Mouse (Mus musculus) right cerebral cortex, postnatal 36 days (tissue): ENCODE data around the gene Fbn1.

Experiments
- DNase-seq, 2 experiments: peaks; one replicate each; pipeline ENCODE4 v3.0.0; 2022; ENCODE audit warnings: low spot score in 2 of 2, mixed read lengths in 1 of 2

The Fbn1 gene

GRCm38 (mm10) chr2:125507893-125508292 lies at the start of gene Fbn1:
Gene Fbn1, minus strand, starts transcription at chr2:125507993.
- DNase-seq = no peak

- no peak for DNase-seq
Measured at GRCm38 (mm10) chr2:125555830-125556229, 48.0 kb upstream of the Fbn1 start.

DNA sequence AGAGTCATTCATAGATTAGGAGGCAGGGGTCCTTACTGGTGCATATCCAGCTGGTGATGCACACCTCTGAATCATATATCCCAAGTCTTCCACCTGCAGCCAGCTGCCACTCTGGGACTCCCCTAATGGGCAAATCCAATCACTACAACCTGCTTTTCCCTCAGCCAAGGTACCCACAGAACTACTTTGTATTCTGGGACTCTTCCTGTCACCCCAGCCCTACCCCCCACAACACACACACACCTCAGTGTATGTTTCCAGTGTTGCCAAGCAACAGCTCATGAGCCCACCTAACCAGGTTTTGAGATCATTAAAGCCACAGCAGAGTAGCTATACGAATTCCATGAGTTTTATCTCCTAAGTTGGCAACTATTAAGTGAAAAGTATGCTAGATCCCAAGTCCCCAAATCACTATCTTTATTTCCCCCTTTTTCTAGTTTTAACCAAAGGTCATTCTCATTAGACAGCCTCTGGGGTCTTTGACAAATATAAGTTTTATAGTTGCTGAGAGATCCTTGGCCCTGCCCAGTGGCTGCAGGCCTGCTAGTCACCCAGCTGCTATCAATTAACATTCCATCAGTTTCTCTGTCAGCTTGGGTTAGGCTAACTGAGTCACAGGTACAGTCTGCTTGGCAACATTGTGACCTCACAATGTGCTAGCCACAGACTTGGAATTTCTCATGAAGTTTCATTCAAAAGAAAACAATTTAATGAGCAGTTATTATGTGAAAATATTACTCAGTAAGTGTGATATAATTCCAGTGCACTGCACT lies 41.2 kb upstream of the Fbn1 start:
- no peak for DNase-seq

DNA sequence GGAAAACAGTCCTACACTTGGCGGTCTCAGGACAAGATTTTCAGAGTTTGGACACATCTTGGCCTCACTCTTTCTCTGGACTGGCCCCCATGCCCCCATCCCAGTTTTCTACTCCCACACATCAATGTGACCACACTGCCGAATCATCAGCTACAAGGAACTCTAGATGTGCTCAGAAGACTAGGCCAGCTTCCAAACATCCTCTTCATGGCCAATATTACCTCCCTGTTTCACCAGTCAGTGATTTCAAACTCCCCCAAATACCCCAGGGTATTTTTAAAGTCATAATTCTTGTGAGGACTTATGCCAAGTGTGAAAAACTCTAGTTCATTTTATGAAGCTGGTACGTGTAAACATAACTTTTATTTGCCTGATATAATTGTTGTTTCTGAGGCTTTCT lies 37.2 kb upstream of the Fbn1 start:
- no peak for DNase-seq

- DNase-seq = no peak
Measured at GRCm38 (mm10) chr2:125543646-125544045, 35.9 kb upstream of the Fbn1 start.

DNA sequence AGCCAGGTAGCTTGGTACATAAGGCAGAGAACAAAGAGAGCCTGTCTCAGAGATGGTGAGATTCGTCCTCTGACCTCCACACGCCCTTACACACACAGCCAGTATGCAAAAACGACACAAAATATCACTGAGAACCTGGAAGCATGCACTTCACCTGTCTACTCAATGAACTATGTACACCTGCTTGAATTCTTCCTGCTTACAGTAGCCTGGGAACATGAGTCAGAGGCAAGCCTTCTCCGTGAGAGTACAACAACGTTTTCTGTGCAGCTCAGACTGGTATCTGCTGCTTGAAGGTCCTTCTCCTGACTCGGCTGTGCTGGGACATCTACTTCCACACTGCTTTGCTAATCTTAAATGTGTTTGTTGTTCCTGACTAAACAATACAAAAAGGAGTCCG lies 33.7 kb upstream of the Fbn1 start:
- no peak for DNase-seq

- no peak for DNase-seq
Measured at GRCm38 (mm10) chr2:125540579-125540978, 32.8 kb upstream of the Fbn1 start.

DNA sequence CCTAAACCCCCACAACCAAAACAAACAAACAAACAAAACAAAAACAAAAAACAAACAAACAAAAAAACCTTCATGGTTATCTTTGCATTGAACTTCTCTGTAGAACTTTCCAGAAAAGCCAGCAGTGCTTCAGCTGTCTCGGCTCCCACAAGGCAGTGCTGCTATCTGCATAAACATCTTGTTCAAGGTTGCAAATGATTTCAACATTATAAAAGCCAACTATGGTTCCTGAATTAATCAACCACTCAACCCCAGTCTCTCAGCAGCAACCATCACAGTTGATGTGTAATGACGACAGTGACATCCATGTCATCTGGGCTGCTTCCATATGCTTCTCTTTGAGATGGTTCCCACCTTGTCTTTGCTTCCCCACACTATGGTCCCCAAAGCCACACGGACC lies 31.8 kb upstream of the Fbn1 start:
- DNase-seq = no peak

DNA sequence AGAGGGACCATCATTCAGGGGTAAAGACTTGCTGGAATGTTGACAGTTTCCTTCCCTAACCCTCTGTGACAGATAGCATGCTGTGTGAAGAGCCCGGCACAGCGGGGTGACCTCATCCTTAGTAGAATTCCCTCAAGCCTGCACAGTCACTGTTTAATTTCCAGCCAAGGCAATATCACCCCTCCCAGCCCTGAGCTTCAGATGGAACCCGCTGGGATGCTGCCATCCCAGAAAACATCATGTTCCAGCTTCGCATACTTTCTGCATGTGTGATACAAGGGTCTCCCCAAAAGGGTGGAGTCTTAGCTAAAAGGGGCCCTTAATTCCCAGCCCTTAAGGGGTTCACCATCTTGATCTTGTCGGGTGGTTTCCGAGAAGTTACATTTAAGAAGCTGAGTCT lies 22.9 kb upstream of the Fbn1 start:
- no peak for DNase-seq

GRCm38 (mm10) chr2:125526566-125526965 lies 18.8 kb upstream of the Fbn1 start:
- no peak for DNase-seq

DNA sequence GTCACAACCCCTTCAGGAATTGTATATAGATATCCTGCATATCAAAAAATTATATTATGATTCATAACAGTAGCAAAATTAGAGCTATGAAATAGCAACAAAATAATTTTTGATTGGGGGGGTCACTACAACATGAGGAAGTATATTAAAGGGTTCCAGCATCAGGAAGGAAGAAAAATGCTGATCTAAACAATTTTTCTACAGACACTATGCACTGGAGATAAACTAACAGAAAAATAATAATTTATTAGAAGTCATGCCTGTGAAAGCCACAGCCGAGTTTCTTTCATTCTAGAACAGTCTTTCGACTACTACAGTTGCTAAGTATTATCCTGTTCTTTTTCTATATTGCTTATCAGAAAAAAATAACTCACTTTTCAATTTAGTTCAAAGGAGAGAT lies 17.7 kb upstream of the Fbn1 start:
- DNase-seq = no peak

DNA sequence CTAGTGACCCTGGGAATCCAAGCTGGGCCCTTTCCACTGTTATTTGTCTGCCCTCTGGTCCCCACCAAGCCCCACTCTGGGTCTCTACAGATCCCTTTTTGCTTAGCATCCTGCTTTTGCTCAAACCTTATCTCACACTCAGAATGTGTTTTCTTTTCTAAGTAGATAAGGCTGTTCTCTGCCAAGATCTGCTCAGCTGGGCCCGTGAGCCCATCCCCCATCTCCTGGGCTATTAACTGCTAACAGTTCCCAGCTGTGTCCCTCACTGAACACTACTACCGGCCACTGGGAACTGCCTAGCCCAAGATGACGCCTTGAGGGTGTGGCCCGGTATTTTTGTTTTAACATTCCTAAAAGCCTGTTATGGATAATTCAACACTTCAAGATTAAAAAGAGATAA lies 8.8 kb upstream of the Fbn1 start:
- no peak for DNase-seq

DNA sequence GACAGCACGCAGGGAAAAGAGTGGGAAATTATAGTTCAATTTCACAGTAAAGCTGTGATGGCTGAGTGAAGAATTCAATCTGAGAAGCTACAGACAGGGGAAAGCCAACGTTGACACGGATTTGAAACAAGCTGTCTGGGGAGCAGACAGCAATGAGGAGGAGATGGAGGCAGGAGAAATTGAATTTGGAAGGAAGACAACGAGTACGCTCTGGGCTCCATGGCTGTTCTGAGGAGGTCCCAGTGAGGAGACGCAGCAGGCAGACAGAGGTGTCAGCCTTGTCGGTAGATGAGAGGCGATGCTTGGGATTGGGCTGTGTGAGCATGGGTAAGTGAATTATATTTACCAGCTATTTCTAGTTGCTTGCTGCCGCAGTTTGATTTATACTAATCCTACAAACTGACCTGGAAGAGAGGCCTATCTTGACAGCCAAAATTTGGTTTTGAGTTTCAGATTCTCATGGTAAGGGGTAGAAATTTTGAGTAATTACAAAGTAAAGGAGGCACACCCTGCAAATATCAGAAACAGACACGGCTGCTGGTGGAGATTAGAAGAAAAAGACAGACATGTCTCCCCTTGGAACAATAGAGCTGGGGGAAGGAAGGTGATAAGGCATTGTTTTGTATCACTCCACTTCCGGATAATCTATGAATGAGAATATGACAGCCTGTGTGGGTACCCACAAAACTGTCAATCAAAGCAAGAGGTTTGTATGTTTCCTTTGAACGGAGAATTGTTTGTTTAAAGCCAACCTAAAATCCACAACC lies 7.7 kb upstream of the Fbn1 start:
- DNase-seq = no peak

DNA sequence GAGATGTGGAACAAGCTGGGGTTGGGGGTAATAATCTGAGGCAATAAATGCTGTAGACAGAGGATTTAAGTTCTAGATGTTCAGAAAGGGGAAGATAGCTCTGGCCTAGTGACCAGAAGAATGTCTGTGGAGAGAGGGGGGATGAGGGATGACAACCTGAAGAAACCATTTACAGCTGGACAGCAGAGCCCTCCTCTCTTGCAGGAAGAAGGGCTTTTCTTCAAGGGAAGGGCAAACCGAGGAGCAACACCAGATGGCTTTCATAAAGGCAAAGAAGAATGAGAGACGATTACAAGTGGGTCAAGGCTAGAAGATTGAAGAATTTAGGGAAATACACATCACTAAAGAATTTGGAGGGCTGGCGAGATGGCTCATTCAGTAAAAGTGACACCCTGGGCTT lies 6.6 kb upstream of the Fbn1 start:
- DNase-seq = no peak

DNA sequence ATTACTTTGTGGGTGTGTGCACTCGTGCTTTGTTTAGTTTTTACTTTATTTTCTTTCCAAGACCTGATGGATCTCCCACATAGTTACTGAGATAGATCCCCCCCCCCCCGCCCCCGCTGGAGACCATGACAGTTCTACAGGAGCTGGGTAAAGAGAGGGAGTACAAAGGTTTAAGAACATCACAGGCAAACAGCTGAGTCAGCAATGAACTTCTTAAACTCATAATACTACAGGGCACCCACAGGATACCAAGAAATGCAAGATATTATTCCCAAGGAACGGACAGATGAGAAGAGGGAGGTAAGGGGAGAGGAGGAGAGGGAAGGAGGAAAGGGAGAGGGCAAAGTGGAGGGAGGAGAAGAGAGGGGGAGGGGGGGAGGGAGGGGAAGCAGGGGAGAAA lies 4.8 kb upstream of the Fbn1 start:
- DNase-seq = no peak

- DNase-seq = no peak
Measured at GRCm38 (mm10) chr2:125511898-125512297, 4.1 kb upstream of the Fbn1 start.

DNA sequence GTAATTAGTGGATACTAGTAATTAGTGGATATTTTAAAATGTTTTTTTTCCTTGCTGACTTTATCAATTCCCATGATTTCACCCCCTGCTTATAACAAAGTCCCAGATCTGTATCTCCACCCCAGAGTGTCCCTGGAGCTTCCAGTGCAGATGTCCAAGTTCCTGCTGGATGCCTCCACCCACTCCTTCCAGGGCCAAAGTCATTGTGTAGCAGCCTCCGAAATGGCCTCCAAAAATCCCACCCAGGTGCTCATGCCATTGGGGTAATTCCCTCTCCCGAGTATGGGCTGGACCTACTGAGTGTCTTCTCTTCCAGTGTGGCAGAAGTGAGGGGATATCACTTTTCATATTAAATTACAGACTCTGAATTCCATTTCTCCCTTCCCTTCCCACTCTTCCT lies 3.0 kb upstream of the Fbn1 start:
- no peak for DNase-seq

DNA sequence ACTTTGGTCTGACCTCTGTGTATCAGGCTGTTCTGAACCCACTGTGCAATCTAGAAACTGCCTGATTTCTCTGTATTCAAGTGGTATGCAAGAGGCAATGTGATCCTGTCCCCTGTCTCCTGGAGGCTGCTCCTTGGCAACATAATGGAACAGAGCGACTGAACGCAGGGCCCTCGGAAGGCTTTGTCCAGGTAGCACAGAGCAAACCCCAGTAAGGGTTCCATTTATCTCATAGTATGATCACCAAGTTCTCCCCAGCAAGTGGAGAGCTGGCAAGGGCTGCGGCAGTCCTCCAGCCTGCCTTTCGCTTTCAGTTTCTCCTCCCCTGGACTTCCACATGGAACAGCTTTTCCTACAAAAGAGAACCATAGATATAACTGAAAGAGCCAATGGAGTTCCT lies 588 bp upstream of the Fbn1 start:
- DNase-seq = no peak

DNA sequence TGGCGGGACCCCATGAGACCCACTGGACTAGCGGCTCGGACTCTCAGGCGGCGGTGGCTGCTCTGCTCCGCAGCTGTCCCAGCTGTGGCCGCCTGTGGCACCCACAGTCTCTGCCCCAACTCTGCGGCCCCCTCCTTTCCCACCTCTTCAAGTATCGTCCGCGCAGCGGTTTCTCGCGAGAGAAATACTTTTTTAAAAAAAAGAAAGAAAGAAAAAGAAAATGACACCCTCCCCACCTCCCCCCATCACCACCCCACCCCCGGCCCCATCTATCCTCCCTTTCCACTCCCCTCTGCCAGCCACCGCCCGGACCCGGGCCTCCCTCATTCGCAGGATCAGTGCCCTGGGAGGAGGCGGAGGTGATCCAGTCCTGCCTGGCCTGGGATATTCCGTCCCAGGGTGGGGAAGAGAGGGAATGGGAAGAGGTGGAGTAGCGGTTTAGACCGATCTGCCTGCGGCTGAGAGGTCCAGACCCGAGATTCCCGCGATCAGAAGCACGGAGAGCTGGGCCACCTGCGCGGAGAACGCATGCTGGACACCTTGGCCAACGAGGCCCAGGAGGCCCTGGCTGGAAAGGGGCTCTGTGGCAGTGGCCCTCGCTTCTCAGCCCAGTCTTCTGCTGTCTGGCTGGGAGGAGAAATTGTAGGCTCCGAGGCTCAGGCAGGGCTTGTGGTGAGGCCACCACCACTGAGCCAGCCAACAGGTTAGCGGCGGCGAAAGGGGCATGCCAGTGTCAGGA lies 1.3 kb downstream of the Fbn1 start:
- DNase-seq = no peak

DNA sequence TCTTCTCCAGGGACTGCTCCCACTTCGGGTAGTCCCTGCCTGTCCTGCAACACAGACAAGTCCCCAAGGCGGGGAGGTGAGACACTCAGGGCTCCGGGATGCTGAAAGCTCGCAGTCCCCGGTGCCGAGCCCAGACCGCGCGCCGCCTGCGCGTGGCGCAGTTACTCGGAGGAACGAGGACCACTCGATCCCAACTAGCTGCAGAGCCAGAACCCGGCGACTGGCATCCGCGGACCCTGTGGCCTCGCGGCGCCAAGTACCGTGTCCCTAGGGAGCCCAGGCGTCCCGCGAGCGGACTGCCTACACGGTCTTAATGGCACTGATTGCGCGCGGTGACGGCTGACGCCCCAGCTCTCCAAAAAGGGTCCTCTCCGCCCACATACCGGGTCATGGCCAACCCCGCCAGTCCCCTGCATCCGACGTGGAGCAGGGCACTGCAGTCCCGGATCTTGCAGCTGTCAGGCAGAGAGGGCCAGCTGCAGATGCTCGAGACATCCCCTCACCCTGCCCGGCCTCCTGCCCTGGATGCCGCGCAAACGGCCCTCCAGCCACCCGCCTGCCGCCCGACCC lies 2.0 kb downstream of the Fbn1 start:
- peak in 1 of 2 experiments; percentile 20 for DNase-seq

DNA sequence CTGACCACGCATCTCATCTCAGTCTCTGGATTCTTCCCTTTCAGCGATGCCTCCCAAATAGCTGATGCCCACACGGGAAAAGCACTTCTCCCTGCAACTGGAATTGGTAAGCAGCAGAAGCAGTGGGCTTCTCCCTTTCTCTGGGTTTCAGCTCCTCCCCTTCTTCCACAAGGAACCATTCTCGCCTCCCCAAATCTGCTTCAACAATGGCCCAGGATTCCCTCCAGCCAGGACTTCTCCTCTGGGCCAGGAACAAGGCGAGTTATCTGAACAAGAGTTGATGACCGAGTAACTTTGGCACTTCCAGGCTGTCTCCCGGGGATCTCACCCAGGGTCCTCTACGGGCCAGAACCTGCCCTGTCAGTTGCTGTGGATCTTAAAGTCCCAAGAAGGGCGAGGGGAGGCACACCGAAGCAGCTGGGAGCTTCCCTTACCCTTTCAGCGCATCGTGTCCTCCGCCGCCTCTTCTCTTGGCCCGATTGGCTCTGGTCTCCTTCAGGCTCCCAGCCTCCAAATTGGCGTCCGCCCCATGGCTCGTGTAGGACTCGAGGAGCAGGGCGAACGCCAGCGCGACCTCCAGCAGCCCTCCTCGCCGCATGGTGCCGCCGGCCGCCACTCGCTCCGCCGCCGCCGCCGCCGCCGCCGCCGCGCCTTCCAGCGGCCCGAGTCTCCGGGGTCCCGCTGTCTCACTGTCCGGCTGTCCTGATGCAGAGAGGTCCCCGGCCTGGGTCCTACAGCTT lies 2.6 kb downstream of the Fbn1 start, which contains the start of gene Gm9913:
Gene Gm9913, plus strand, starts transcription at position 84 of the 740 bp plus-strand sequence.
- no peak for DNase-seq

DNA sequence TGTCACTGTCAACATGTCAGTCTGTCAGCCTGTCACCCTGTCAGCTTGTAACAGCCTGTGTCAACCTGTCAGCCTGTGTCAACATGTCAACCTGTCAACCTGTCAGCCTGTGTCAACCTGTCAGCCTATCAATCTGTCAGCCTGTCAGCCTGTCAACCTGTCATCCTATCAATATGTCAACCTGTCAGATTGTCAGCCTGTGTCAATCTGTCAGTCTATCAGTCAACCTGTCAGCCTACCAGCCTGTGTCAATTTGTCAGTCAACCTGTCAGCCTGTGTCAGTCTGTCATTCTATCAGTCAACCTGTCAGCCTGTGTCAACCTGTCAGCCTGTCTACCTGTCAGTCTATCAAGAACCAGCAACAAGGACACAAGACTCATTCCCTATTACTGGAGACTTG lies 6.3 kb downstream of the Fbn1 start:
- DNase-seq = no peak
